8 mouse cellular contexts compared by ENCODE assay signal in genomic region chr7:125490947-125491735, GRCm38 (mm10). TPM values are rescaled to one million over a fixed set of nuclear protein-coding genes. Genes with fewer than 3 reads are reported as not detected.
DNase-seq lines count a peak whose midpoint lies in the region; ATAC-seq lines count a peak whose summit lies in the region.

Nsmce1 (minus strand) TSS chr7:125491596.

- peak; percentile 97 for ATAC-seq in megakaryocyte progenitor cell, adult 5-6 weeks (replicated peaks; ENCODE audit: poor library complexity)

- peak; percentile 89 for DNase-seq in adipocyte (ENCODE audit: low spot score)
- peak; percentile 97 for DNase-seq in embryo, embryonic 10 days (ENCODE audit: low spot score)
- peak; percentile 87 for DNase-seq in gastrocnemius, postnatal 10 days
- peak; percentile 97 for DNase-seq in induced T-regulatory cell, adult 2 months (ENCODE audit: low read depth)
- peak; percentile 92 to 97 for DNase-seq in left cerebral cortex, adult 9 months (ENCODE audit: low spot score in 2 of 2)
- DNase-seq in right cerebral cortex, postnatal 14 days, result peak; percentile 96
- peak; percentile 88 to 96 for DNase-seq in urinary bladder, postnatal 36 days (ENCODE audit: low spot score in 2 of 2)

RNA-seq across cellular contexts. Expression of gene Nsmce1, which starts in this region (rescaled TPM):
- 10 to 100 TPM; 19.4 to 20.3 TPM for total RNA-seq in gastrocnemius, postnatal 10 days (2021)
- 76.9 and 80.9 TPM in 2 replicates for total RNA-seq in megakaryocyte progenitor cell, adult 5-6 weeks (2015)
- 71.8 and 77.2 TPM in 2 replicates for total RNA-seq in megakaryocyte progenitor cell, adult 5-6 weeks (2017)

Comparison
In these comparisons a context has a peak if more than half of its experiments do, and no peak if none do; other contexts are left out.
1. Peak in every context shown above with its lines: DNase-seq and ATAC-seq.